Mouse (Mus musculus) E14TG2a.4 (cell line): ENCODE results near the gene Hsd3b5.

Experiments
- CTCF ChIP-seq: conservative IDR thresholded peaks from 2 replicates; pipeline ENCODE4 v1.5.1; 2014; ENCODE audit warnings: low read length
- NANOG ChIP-seq: IDR thresholded peaks from 2 replicates; pipeline ENCODE4 v1.6.1; 2014; ENCODE audit warnings: borderline replicate concordance, low read length, mixed read lengths
- POU5F1 ChIP-seq: IDR thresholded peaks from 2 replicates; pipeline ENCODE4 v1.6.1; 2014; ENCODE audit warnings: low read length, borderline replicate concordance

- TF ChIP-seq CTCF (no peak), NANOG (no peak), POU5F1 (no peak)
Observed at GRCm38 (mm10) chr3:98588707-98589106, 41.3 kb downstream of the Hsd3b5 start, which contains the start of gene Gm10681.
